Mouse (Mus musculus) liver, embryonic 12.5 days (tissue): ENCODE data around the gene Faap20. TPM values are rescaled to one million over a fixed set of nuclear protein-coding genes. Genes with fewer than 3 reads are reported as not detected.

ENCODE experiments used
- ATAC-seq: fragments of 200-750 bp; cut with Nextera tagmentation; 2 replicates; pipeline ENCODE4 v1.8.0; 2017; ENCODE audit warnings: moderate number of reproducible peaks, mild to moderate bottlenecking, moderate library complexity
- H3K27ac ChIP-seq: fragments of 300-500 bp; sonication (generic); 2 replicates; pipeline ENCODE4 v1.5.1; 2016; ENCODE audit warnings: mild to moderate bottlenecking
- H3K27me3 ChIP-seq: fragments of 300-500 bp; sonication (generic); replicated peaks from 2 replicates; pipeline ENCODE4 v1.6.1; 2016; ENCODE audit warnings: mild to moderate bottlenecking, moderate library complexity
- H3K36me3 ChIP-seq: fragments of 300-500 bp; sonication (generic); 2 replicates; pipeline ENCODE4 v1.6.1; 2016; ENCODE audit warnings: mild to moderate bottlenecking, moderate library complexity
- H3K4me1 ChIP-seq: fragments of 300-500 bp; sonication (generic); 2 replicates; pipeline ENCODE4 v1.6.1; 2016
- H3K4me2 ChIP-seq: fragments of 300-500 bp; sonication (generic); 2 replicates; pipeline ENCODE4 v1.6.1; 2016; ENCODE audit warnings: mild to moderate bottlenecking, moderate library complexity
- H3K4me3 ChIP-seq: fragments of 300-500 bp; sonication (generic); 2 replicates; pipeline ENCODE4 v1.5.1; 2016; ENCODE audit warnings: mild to moderate bottlenecking, moderate library complexity
- H3K9ac ChIP-seq: fragments of 300-500 bp; sonication (generic); 2 replicates; pipeline ENCODE4 v1.6.1; 2016; ENCODE audit warnings: mild to moderate bottlenecking, moderate library complexity
- H3K9me3 ChIP-seq: fragments of 300-500 bp; sonication (generic); replicated peaks from 2 replicates; pipeline ENCODE4 v1.6.1; 2016; ENCODE audit warnings: mild to moderate bottlenecking, moderate library complexity
- WGBS: fragments of 180-500 bp; shearing (Covaris S2); methylation state at CpG from one replicate; pipeline ENCODE4 v1.1.7; 2016; ENCODE audit not compliant: insufficient replicate concordance; 5-methylcytosine and 5-hydroxymethylcytosine counted together
- polyA plus RNA-seq: library from polyadenylated mRNA; unstranded; fragments of >200 nt; fragmentation: Nextera tagmentation; extraction: Ambion mirVana; gene quantifications from 2 replicates; pipeline ENCODE4 v1.2.1, GENCODE M21; 2016

Faap20 gene
- 25.8 and 31.2 TPM in 2 replicates for polyA plus RNA-seq

- Histone ChIP-seq H3K36me3 (peaks cover 4% of the 10 kb centered on the region; the same call in 1 of the 2 replicates), H3K27ac (peak within 1 kb of the TSS; percentile 86), H3K4me1 (peaks cover 44% of the 10 kb centered on the region), H3K4me3 (peak within 1 kb of the TSS; percentile 66), H3K27me3 (no peaks in the 10 kb centered on the region), H3K9me3 (no peaks in the 10 kb centered on the region), H3K4me2 (peak within 1 kb of the TSS; percentile 85), H3K9ac (peak within 1 kb of the TSS; percentile 73)
- peak; percentile 84 for ATAC-seq
- under 1% methylated on average over 46 of the region's 58 CpGs for WGBS
These were observed at the start of gene Faap20 for GRCm38 (mm10) chr4:155249648-155250351. Gene Faap20, plus strand, starts transcription at chr4:155249802.

- H3K27ac ChIP-seq = 0 out of 2 replicates have a peak overlapping the region, but pooled peaks have one; percentile 25
- no peaks in the 10 kb centered on the region for H3K27me3 ChIP-seq
- H3K4me3 ChIP-seq = no peak overlapping the region
- H3K4me2 ChIP-seq = no peak overlapping the region
- peaks cover 73% of the 10 kb centered on the region for H3K4me1 ChIP-seq
- ATAC-seq = peak; percentile 17; the same call in 1 of the 2 replicates
- H3K36me3 ChIP-seq = no peaks in the 10 kb centered on the region
- H3K9ac ChIP-seq = no peak overlapping the region
- 44% methylated on average over 3 of the region's 3 CpGs for WGBS
- no peaks in the 10 kb centered on the region for H3K9me3 ChIP-seq
These were observed 48.7 kb upstream of the Faap20 start for GRCm38 (mm10) chr4:155200861-155201390.

DNA sequence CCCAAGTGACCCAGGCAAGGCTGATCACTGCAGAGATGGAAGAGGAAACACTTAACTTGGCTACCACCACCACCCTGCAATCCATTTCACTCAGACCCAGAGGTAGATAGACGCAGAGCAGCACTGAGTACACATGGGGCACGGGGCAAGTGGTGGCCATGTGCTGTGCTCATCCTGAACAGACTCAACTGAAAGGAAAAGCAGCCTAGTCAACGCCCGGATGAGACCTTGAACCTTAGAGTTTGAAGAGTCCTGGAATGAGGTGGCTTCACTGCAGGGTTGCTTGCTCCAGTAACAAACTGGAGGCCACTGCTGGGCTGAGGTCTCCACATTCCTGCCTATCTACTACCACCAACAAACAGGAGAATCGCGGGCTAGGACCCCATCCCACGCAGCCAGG, 47.8 kb upstream of the Faap20 start:
- Histone ChIP-seq H3K9ac (no peak overlapping the region), H3K9me3 (no peaks in the 10 kb centered on the region), H3K4me3 (no peak overlapping the region), H3K27ac (0 out of 2 replicates have a peak overlapping the region, but pooled peaks have one; percentile 25), H3K36me3 (no peaks in the 10 kb centered on the region), H3K4me1 (peaks cover 75% of the 10 kb centered on the region), H3K27me3 (no peaks in the 10 kb centered on the region), H3K4me2 (no peak overlapping the region)
- 65% methylated on average over 7 of the region's 7 CpGs for WGBS
- no peak for ATAC-seq

GRCm38 (mm10) chr4:155205919-155206318, 43.7 kb upstream of the Faap20 start:
- peaks cover 7% of the 10 kb centered on the region for H3K36me3 ChIP-seq
- H3K4me2 ChIP-seq = peak overlapping the region; percentile 5; the same call in 1 of the 2 replicates
- no peaks in the 10 kb centered on the region for H3K27me3 ChIP-seq
- H3K4me3 ChIP-seq = no peak overlapping the region
- ATAC-seq = peak; percentile 43; the same call in 1 of the 2 replicates
- H3K9me3 ChIP-seq = no peaks in the 10 kb centered on the region
- peaks cover 74% of the 10 kb centered on the region for H3K4me1 ChIP-seq
- WGBS = 63% methylated on average over 6 of the region's 6 CpGs
- no peak overlapping the region for H3K9ac ChIP-seq
- H3K27ac ChIP-seq = peak overlapping the region; percentile 23

DNA sequence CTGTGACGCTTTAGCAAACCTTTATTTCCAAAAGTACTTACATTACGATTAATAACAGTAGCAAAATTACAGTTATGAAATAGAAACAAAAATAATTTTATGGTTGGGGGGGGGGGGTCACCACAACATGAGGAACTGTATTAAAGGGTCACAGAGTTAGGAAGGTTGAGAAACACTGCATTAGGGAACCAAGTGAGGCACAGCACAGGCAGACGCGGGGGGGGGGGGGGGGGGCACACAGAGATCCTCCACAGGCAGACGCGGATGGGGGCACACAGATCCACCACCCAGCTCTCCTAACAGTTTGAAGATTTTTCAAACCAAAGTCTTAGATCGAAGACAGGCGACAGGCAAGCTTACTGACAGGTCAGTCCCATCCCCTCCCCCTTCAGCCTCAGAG, 43.1 kb upstream of the Faap20 start:
- H3K27ac ChIP-seq = no peak overlapping the region; the same call in 1 of the 2 replicates

GRCm38 (mm10) chr4:155207841-155208240, 41.8 kb upstream of the Faap20 start:
- no peak for ATAC-seq
- H3K4me2 ChIP-seq = no peak overlapping the region
- H3K4me3 ChIP-seq = no peak overlapping the region
- no peak overlapping the region for H3K9ac ChIP-seq
- peaks cover 55% of the 10 kb centered on the region for H3K4me1 ChIP-seq
- no peaks in the 10 kb centered on the region for H3K9me3 ChIP-seq
- peaks cover 18% of the 10 kb centered on the region for H3K36me3 ChIP-seq
- H3K27ac ChIP-seq = peak overlapping the region; percentile 16; the same call in 1 of the 2 replicates
- WGBS = 63% methylated on average over 3 of the region's 3 CpGs
- no peaks in the 10 kb centered on the region for H3K27me3 ChIP-seq

More for the DNA sequence above, 43.1 kb upstream of the Faap20 start:
- Histone ChIP-seq H3K9ac (no peak overlapping the region), H3K27me3 (no peaks in the 10 kb centered on the region), H3K4me2 (no peak overlapping the region), H3K4me3 (no peak overlapping the region), H3K9me3 (no peaks in the 10 kb centered on the region), H3K4me1 (peaks cover 68% of the 10 kb centered on the region), H3K36me3 (peaks cover 13% of the 10 kb centered on the region)
- WGBS = 43% methylated on average over 8 of the region's 8 CpGs
- no peak for ATAC-seq

DNA sequence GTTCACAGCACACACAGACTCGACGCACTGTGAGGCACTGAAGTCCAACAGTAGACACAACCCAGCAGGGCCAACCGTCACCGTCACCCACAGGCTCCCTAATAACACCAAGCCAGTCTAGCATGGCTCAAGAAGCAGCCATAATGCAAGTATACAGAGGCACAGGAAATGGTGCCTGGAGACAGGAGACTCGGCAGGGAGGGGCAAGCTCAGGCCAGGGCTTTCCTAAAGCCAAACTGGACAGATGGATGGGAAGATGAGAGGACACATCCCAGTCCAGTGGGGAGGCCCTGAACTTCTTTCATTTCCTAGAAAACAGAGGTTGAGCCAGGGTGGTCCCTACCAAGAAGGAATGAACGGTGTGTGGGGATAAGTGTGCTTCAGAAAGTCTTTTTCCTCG, 41.0 kb upstream of the Faap20 start:
- Histone ChIP-seq H3K4me3 (no peak overlapping the region), H3K27ac (no peak overlapping the region), H3K36me3 (peaks cover 18% of the 10 kb centered on the region), H3K27me3 (no peaks in the 10 kb centered on the region), H3K9me3 (no peaks in the 10 kb centered on the region), H3K9ac (no peak overlapping the region), H3K4me1 (peaks cover 49% of the 10 kb centered on the region), H3K4me2 (no peak overlapping the region)
- no peak for ATAC-seq
- WGBS = 66% methylated on average over 7 of the region's 7 CpGs

GRCm38 (mm10) chr4:155209079-155209478, 40.5 kb upstream of the Faap20 start:
- Histone ChIP-seq H3K9ac (no peak overlapping the region), H3K36me3 (peaks cover 18% of the 10 kb centered on the region), H3K27ac (no peak overlapping the region), H3K4me3 (no peak overlapping the region), H3K4me1 (peaks cover 53% of the 10 kb centered on the region), H3K27me3 (no peaks in the 10 kb centered on the region), H3K4me2 (no peak overlapping the region), H3K9me3 (no peaks in the 10 kb centered on the region)
- ATAC-seq = no peak

- ATAC-seq = no peak
- no peak overlapping the region for H3K9ac ChIP-seq
- WGBS = 88% methylated on average over 5 of the region's 5 CpGs
- no peaks in the 10 kb centered on the region for H3K9me3 ChIP-seq
- H3K36me3 ChIP-seq = peaks cover 18% of the 10 kb centered on the region
- H3K27me3 ChIP-seq = no peaks in the 10 kb centered on the region
- no peak overlapping the region for H3K27ac ChIP-seq
- peaks cover 57% of the 10 kb centered on the region for H3K4me1 ChIP-seq
- no peak overlapping the region for H3K4me2 ChIP-seq
- H3K4me3 ChIP-seq = no peak overlapping the region
These were observed 40.1 kb upstream of the Faap20 start for GRCm38 (mm10) chr4:155209494-155209893.

DNA sequence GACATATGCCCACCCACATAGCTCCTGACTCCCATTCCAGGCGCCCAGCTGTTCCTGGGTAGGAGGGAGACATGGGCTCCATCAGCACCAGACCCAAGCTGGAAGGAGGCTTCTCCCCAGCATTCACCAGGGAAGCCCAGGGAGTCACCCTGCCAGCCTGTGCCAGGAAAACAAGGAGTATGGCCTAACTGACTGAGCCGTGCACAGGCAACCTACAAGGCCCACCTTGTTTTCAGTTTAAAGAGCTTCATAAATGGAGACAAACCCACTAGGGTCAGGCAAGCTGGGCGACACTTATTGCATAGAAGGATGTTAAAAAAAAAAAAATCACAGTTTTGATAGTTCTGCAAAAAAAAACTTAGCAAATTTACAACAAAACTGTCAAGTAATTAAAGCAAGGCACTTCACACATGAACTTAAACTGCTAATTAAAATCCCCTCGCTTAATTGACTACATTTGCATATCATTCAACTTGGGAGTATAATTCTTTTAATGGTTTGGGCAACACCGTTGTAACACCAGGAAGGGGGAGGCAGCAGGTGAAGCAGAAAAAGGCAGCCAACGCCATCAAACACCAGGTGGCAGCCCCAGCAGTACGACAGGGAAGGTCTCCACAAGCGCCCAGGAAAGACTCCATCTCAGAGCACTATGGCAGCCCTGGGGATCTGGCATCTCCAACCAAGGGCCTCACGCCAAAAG, 36.4 kb upstream of the Faap20 start:
- no peak overlapping the region for H3K27ac ChIP-seq
- no peak for ATAC-seq
- H3K4me1 ChIP-seq = peaks cover 65% of the 10 kb centered on the region
- 67% methylated on average over 9 of the region's 9 CpGs for WGBS
- H3K36me3 ChIP-seq = peaks cover 18% of the 10 kb centered on the region
- no peak overlapping the region for H3K4me2 ChIP-seq
- no peaks in the 10 kb centered on the region; the same call in 1 of the 2 replicates for H3K27me3 ChIP-seq
- no peaks in the 10 kb centered on the region for H3K9me3 ChIP-seq
- no peak overlapping the region for H3K9ac ChIP-seq
- H3K4me3 ChIP-seq = no peak overlapping the region

DNA sequence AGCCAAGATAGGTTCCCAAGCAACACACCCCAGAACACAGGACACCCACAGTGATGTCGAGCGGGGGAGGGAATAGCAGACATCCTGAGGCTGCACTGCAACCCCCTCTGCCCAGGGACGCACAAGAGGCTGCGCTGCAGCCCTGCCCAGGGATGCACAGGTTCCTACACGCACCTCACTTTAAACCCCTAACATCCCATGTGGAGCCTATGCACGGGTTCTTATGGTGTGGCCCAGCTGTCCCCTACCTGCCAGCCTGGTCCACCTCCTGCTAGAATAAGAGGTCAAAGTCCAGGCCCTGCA, 35.9 kb upstream of the Faap20 start:
- Histone ChIP-seq H3K9ac (no peak overlapping the region), H3K36me3 (peaks cover 18% of the 10 kb centered on the region), H3K27ac (no peak overlapping the region), H3K4me1 (peaks cover 65% of the 10 kb centered on the region), H3K4me3 (no peak overlapping the region), H3K4me2 (no peak overlapping the region), H3K9me3 (no peaks in the 10 kb centered on the region), H3K27me3 (peaks cover 3% of the 10 kb centered on the region; the same call in 1 of the 2 replicates)
- 78% methylated on average over 6 of the region's 6 CpGs for WGBS
- ATAC-seq = no peak

- H3K4me3 ChIP-seq = no peak overlapping the region
- H3K27me3 ChIP-seq = peaks cover 7% of the 10 kb centered on the region; the same call in 1 of the 2 replicates
- no peaks in the 10 kb centered on the region for H3K9me3 ChIP-seq
- H3K27ac ChIP-seq = no peak overlapping the region
- ATAC-seq = no peak
- 71% methylated on average over 6 of the region's 6 CpGs for WGBS
- H3K9ac ChIP-seq = no peak overlapping the region
- no peak overlapping the region for H3K4me2 ChIP-seq
- H3K4me1 ChIP-seq = peaks cover 65% of the 10 kb centered on the region
- peaks cover 18% of the 10 kb centered on the region for H3K36me3 ChIP-seq
These were observed 35.4 kb upstream of the Faap20 start for GRCm38 (mm10) chr4:155214188-155214587.
